Mouse (Mus musculus) G1E (cell line): ENCODE measurements around the gene Nup160. TPM values are rescaled to one million over a fixed set of nuclear protein-coding genes. Genes with fewer than 3 reads are reported as not detected.

Source experiments
- ATAC-seq: 2 replicates; pipeline ENCODE4 v1.8.0; 2016; ENCODE audit warnings: mild to moderate bottlenecking; ENCODE audit not compliant: insufficient number of reproducible peaks, poor library complexity, low FRiP score, severe bottlenecking; ENCODE audit errors: extremely low read depth
- DNase-seq: peaks from one replicate; pipeline ENCODE4 v3.0.0; 2012; ENCODE audit warnings: low spot score
- H3K27me3 ChIP-seq: 2 replicates; pipeline ENCODE4 v1.6.1; 2012; ENCODE audit warnings: mild to moderate bottlenecking, low read length, inconsistent platforms; ENCODE audit not compliant: insufficient read depth
- H3K36me3 ChIP-seq: replicated peaks from 2 replicates; pipeline ENCODE3; 2012; ENCODE audit warnings: mild to moderate bottlenecking, inconsistent platforms
- H3K4me1 ChIP-seq: 2 replicates; pipeline ENCODE4 v1.6.1; 2012; ENCODE audit warnings: low read depth, low read length, inconsistent platforms, mixed read lengths; ENCODE audit not compliant: insufficient read depth
- H3K4me3 ChIP-seq: 2 replicates; pipeline ENCODE4 v1.5.1; 2012; ENCODE audit warnings: low read depth, mild to moderate bottlenecking, inconsistent platforms, low read length, moderate library complexity, mixed read lengths
- H3K9me3 ChIP-seq: replicated peaks from 2 replicates; pipeline ENCODE4 v1.6.1; 2012; ENCODE audit warnings: inconsistent platforms
- CTCF ChIP-seq: IDR thresholded peaks from 2 replicates; pipeline ENCODE4 v1.5.1; 2012; ENCODE audit warnings: low read depth, low read length, inconsistent platforms, mixed read lengths
- GATA1 ChIP-seq: IDR thresholded peaks from 2 replicates; pipeline ENCODE4 v1.6.1; 2012; ENCODE audit warnings: borderline replicate concordance, low read length, inconsistent platforms, mixed read lengths
- GATA2 ChIP-seq: IDR thresholded peaks from 2 replicates; pipeline ENCODE4 v1.6.1; 2012; ENCODE audit warnings: low read depth, low read length, inconsistent platforms, borderline replicate concordance
- POLR2AphosphoS5 ChIP-seq: IDR thresholded peaks from 2 replicates; pipeline ENCODE4 v1.6.1; 2012; ENCODE audit warnings: low read depth, low read length, inconsistent platforms; ENCODE audit not compliant: insufficient replicate concordance
- TAL1 ChIP-seq: conservative IDR thresholded peaks from 2 replicates; pipeline ENCODE4 v1.6.1; 2012; ENCODE audit warnings: low read depth, low read length, inconsistent platforms, mixed read lengths
- polyA plus RNA-seq: library from polyadenylated mRNA; stranded (reverse); fragments of >175 nt; gene quantifications from 2 replicates; pipeline ENCODE4 v1.2.3, GENCODE M21; 2012
- total RNA-seq, 2 experiments: library from RNA; stranded (forward) in 1 of 2; stranded (reverse) in 1 of 2; fragments of 200-1000 nt in 1 of 2; fragments of >200 nt in 1 of 2; fragmentation: Nextera tagmentation in 1 of 2; gene quantifications; 2 replicates each; pipeline ENCODE4 v1.2.3; 2014 to 2017

Nup160 gene
- total RNA-seq (2014; fragmentation: Nextera tagmentation) (157 and 180 TPM in 2 replicates), total RNA-seq (2017) (58.1 and 69.2 TPM in 2 replicates), polyA plus RNA-seq (6.3 and 9.1 TPM in 2 replicates)

DNA sequence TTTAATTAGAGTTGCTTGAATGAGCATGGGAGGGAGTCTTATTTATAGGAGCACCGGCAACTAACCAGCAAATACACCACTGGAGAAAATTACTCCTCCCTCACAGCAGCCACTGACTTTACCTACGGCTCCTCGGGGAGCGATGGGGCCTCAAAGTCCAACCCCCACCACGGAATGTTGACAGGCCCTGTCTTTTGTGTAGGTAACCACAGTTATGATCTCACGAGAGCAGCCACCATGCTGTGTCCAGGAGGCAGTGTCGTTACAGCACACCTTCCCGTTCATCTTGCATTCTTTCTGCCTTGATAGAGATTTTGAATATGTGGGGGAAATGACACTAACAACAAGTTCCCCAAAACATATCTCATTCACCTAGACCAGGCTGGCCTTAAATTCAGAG, at the start of gene Nup160:
Gene Nup160, plus strand, starts transcription at position 209 of the 400 bp plus-strand sequence.
- ATAC-seq = no peak
- Histone ChIP-seq H3K4me1 (peaks cover 36% of the 10 kb centered on the region), H3K36me3 (peaks cover 19% of the 10 kb centered on the region), H3K4me3 (no peak within 1 kb of the TSS), H3K9me3 (no peaks in the 10 kb centered on the region), H3K27me3 (no peaks in the 10 kb centered on the region)
- DNase-seq = no peak
- TF ChIP-seq GATA1 (no peak), TAL1 (no peak), GATA2 (no peak), POLR2AphosphoS5 (no peak), CTCF (no peak)

DNA sequence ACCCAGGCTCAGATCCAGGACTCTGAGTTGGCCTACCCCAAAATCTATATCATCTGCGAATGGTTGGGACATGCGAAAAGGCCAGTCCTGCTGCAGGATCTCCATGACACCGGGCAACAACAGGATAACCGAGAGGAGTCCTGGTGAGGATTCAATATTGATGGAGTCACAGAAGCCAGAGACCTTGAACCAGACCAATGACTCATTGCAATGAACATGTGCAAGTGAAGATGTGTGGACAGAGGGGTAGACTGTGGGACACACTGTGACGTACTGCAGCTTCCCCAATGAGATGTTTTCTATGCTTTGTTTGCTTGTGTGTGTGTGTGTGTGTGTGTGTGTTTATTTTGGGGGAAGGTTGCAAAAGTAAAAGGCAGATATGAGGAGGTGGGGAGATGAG, 48.8 kb upstream of the Nup160 start:
- H3K9me3 ChIP-seq = no peaks in the 10 kb centered on the region
- TF ChIP-seq CTCF (no peak), GATA1 (no peak), POLR2AphosphoS5 (no peak), TAL1 (no peak), GATA2 (no peak)
- DNase-seq (no peak), ATAC-seq (no peak)
- no peak overlapping the region for H3K4me3 ChIP-seq
- no peaks in the 10 kb centered on the region for H3K36me3 ChIP-seq
- H3K4me1 ChIP-seq = no peaks in the 10 kb centered on the region
- H3K27me3 ChIP-seq = peaks cover 21% of the 10 kb centered on the region

- DNase-seq = no peak
- Histone ChIP-seq H3K36me3 (no peaks in the 10 kb centered on the region), H3K27me3 (peaks cover 22% of the 10 kb centered on the region), H3K4me1 (no peaks in the 10 kb centered on the region), H3K4me3 (no peak overlapping the region), H3K9me3 (no peaks in the 10 kb centered on the region)
- TF ChIP-seq GATA2 = no peak
- TF ChIP-seq GATA1 = no peak
- no peak for TF ChIP-seq POLR2AphosphoS5
- TF ChIP-seq TAL1 = no peak
- TF ChIP-seq CTCF = no peak
- no peak for ATAC-seq
These were observed 47.5 kb upstream of the Nup160 start for GRCm38 (mm10) chr2:90629552-90629951.

- ATAC-seq (no peak), DNase-seq (no peak)
- no peak for TF ChIP-seq CTCF
- TF ChIP-seq POLR2AphosphoS5 = no peak
- no peak for TF ChIP-seq GATA1
These were observed 44.9 kb upstream of the Nup160 start for GRCm38 (mm10) chr2:90631938-90632733.

GRCm38 (mm10) chr2:90634671-90635070, 42.3 kb upstream of the Nup160 start:
- Histone ChIP-seq H3K4me3 (no peak overlapping the region), H3K4me1 (peaks cover 2% of the 10 kb centered on the region; the same call in 1 of the 2 replicates), H3K27me3 (peaks cover 18% of the 10 kb centered on the region), H3K36me3 (no peaks in the 10 kb centered on the region), H3K9me3 (no peaks in the 10 kb centered on the region)
- ATAC-seq (no peak), DNase-seq (no peak)
- TF ChIP-seq TAL1 (no peak), GATA1 (no peak), GATA2 (no peak), POLR2AphosphoS5 (no peak), CTCF (no peak)

More at GRCm38 (mm10) chr2:90631938-90632733, 44.9 kb upstream of the Nup160 start:
- Histone ChIP-seq H3K4me3 (no peak overlapping the region), H3K4me1 (peaks cover 2% of the 10 kb centered on the region; the same call in 1 of the 2 replicates), H3K27me3 (peaks cover 22% of the 10 kb centered on the region), H3K36me3 (no peaks in the 10 kb centered on the region), H3K9me3 (no peaks in the 10 kb centered on the region)

DNA sequence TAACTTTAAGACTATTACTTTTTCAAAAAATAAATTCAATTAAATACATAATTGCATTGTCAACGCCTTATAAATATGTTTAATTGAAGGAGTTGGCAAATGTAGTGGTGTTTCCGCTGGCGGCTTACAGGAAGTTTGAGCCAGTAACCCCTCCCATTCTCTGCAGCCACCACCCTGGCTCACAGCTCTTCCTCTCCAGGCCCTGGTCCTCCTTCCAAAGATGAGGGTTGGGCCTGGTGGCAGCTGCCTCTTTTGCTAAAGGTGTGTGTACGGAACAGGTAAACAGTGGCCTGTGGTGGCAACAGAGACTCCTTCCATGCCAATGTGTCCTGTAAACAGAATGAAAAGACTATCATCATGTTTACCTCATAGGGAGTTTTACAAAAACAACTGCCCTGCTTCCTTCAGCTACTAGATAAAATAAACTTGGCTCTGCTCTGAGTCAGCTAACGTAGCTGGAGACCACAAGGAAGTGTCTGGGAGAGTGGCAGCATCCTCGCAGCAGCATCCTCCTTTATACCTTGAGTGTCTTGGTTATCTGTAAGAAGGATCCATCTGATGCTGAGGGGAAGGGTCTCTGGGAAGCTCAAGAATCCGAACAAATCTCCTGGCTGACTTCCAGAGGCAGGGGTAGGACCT, 41.8 kb upstream of the Nup160 start:
- TF ChIP-seq GATA2 (no peak), TAL1 (no peak)
- no peak for DNase-seq
- Histone ChIP-seq H3K4me1 (peaks cover 2% of the 10 kb centered on the region; the same call in 1 of the 2 replicates), H3K4me3 (no peak overlapping the region), H3K9me3 (no peaks in the 10 kb centered on the region), H3K27me3 (peaks cover 14% of the 10 kb centered on the region), H3K36me3 (no peaks in the 10 kb centered on the region)
- ATAC-seq = no peak
